Mouse (Mus musculus): Measurements from ENCODE around the gene Mzf1. TPM values are rescaled to one million over a fixed set of nuclear protein-coding genes. Genes with fewer than 3 reads are reported as not detected.
"Not testable (repeated sequence)": the region's sequence is repeated elsewhere in the genome, so short reads cannot be mapped to it uniquely, and the experiment has no call there.

Gene Mzf1
- polyA plus RNA-seq (2016; fragmentation: Nextera tagmentation; extraction: Ambion mirVana) = 4.8 and 4.9 TPM in 2 replicates

DNA sequence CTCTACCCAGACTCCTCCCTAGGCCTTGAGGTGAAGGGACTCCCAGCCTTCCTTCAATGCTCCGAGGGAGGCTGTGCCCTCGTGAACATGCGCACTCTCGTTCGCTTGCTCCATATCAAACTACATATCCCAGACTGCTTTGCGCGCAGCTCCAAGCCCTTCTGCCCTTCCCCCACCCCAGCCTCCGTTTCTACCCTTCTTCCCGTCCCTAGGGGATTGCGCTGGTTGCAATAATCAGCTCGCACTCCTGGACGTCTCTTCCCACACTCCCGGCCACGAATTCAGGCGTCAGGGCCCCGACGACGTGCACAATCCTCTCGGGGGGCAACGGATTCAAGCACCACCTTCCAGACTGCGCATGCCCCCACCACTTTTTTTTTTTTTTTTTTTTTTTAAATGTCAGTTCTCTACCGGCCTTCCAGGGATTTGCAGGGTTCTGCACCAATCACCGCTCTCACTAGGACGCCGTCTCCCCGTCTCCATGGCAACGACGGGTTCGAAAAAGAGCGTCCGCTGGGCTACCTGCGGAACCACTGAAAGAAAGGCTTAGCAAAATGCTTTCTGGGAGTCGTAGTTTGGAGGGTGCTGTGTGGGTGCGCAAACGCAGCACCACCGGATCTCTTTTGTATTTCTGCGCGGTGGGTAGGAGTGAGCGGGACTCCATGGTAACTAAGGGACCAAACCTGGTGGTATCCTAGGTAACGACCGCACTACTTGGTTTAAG lies at the start of gene Mzf1:
Gene Mzf1, minus strand, starts transcription at position 478 of the 724 bp plus-strand sequence.
- under 1% methylated on average over 41 of the region's 41 CpGs for WGBS

GRCm38 (mm10) chr7:13095073-13095472 lies 40.5 kb upstream of the Mzf1 start, which contains the start of gene Vmn1r85:
Gene Vmn1r85, minus strand, starts transcription at chr7:13095173.
- H3K27me3 ChIP-seq (replicated peaks) = no peaks in the 10 kb centered on the region

More for the DNA sequence above, at the start of gene Mzf1:
- Histone ChIP-seq H3K4me3 (peak within 1 kb of the TSS; percentile 55), H3K9me3 (no peaks in the 10 kb centered on the region), H3K27me3 (replicated peaks) (no peaks in the 10 kb centered on the region), H3K9ac (peak within 1 kb of the TSS; percentile 62), H3K36me3 (no peaks in the 10 kb centered on the region), H3K4me2 (replicated peaks) (peak within 1 kb of the TSS; percentile 55), H3K4me1 (peaks cover 6% of the 10 kb centered on the region; the same call in 1 of the 2 replicates), H3K27ac (peak within 1 kb of the TSS; percentile 79)
- ATAC-seq (ENCODE audit: low FRiP score, low read depth) = peak; percentile 94

DNA sequence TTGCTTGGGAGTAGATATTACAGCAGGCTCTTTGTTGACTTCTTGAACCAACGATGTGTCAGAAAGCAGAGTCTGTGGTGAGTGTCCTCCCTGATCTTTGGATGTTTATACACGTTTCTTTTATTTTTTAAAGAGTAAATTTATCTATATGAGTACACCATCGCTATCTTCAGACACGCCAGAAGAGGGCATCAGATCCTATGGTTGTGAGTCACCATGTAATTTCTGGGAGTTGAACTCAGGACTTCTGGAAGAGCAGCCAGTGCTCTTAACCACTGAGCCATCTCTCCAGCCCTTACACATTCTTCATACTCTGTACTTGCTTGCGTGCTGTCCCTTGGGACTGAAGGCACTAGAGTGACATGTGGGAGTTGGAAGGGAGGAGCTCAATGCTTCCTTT lies 17.7 kb upstream of the Mzf1 start:
- H3K9ac ChIP-seq = no peak overlapping the region
- no peaks in the 10 kb centered on the region for H3K27me3 ChIP-seq (replicated peaks)
- WGBS = 61% methylated on average over 5 of the region's 5 CpGs
- no peak overlapping the region for H3K4me2 ChIP-seq (replicated peaks)
- H3K4me3 ChIP-seq = no peak overlapping the region
- H3K27ac ChIP-seq = no peak overlapping the region
- no peak for ATAC-seq (ENCODE audit: low FRiP score, low read depth)
- H3K36me3 ChIP-seq = no peaks in the 10 kb centered on the region
- H3K9me3 ChIP-seq = no peaks in the 10 kb centered on the region
- no peaks in the 10 kb centered on the region for H3K4me1 ChIP-seq

More at GRCm38 (mm10) chr7:13095073-13095472, 40.5 kb upstream of the Mzf1 start, which contains the start of gene Vmn1r85:
- Histone ChIP-seq H3K9ac (no peak within 1 kb of the TSS), H3K9me3 (no peaks in the 10 kb centered on the region), H3K4me2 (replicated peaks) (no peak within 1 kb of the TSS), H3K36me3 (no peaks in the 10 kb centered on the region), H3K27ac (no peak within 1 kb of the TSS), H3K4me3 (no peak within 1 kb of the TSS), H3K4me1 (no peaks in the 10 kb centered on the region)
- no peak for ATAC-seq (ENCODE audit: low FRiP score, low read depth)
- WGBS = 64% methylated on average over 3 of the region's 3 CpGs

GRCm38 (mm10) chr7:13063399-13063798 lies 8.8 kb upstream of the Mzf1 start:
- H3K36me3 ChIP-seq; ATAC-seq (ENCODE audit: low FRiP score, low read depth); H3K4me1 ChIP-seq; H3K9me3 ChIP-seq; H3K4me2 ChIP-seq (replicated peaks); H3K27ac ChIP-seq; H3K4me3 ChIP-seq; H3K9ac ChIP-seq; H3K27me3 ChIP-seq (replicated peaks): not testable (repeated sequence)
- WGBS = 58% methylated on average over 2 of the region's 2 CpGs

DNA sequence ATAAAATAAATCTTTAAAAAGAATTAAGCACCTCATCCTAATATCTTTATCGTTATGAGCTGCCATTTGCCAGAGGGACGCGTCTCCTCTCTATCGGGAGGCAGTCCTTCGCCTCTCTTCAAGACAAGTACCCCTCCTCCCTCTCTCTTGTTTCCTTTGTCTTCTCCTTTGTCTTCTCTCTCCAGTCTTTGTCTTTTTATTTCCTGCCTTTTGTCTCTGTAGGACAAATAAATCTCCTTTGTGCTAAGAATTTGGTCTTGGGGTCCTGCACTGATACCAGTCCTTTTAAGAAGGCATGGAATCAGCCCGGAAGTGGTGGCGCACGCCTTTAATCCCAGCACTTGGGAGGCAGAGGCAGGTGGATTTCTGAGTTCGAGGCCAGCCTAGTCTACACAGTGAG lies 5.0 kb upstream of the Mzf1 start:
- no peak overlapping the region for H3K27ac ChIP-seq
- no peak overlapping the region for H3K4me2 ChIP-seq (replicated peaks)
- ATAC-seq (ENCODE audit: low FRiP score, low read depth) = no peak
- no peaks in the 10 kb centered on the region for H3K4me1 ChIP-seq
- 81% methylated on average over 9 of the region's 9 CpGs for WGBS
- H3K9me3 ChIP-seq = no peaks in the 10 kb centered on the region
- H3K27me3 ChIP-seq (replicated peaks) = no peaks in the 10 kb centered on the region
- H3K9ac ChIP-seq = no peak overlapping the region
- H3K4me3 ChIP-seq = no peak overlapping the region
- no peaks in the 10 kb centered on the region for H3K36me3 ChIP-seq

GRCm38 (mm10) chr7:13056913-13057700 lies 2.5 kb upstream of the Mzf1 start:
- Histone ChIP-seq H3K27ac (no peak overlapping the region), H3K27me3 (replicated peaks) (no peaks in the 10 kb centered on the region), H3K9ac (no peak overlapping the region), H3K4me2 (replicated peaks) (no peak overlapping the region), H3K4me3 (no peak overlapping the region), H3K4me1 (peaks cover 6% of the 10 kb centered on the region; the same call in 1 of the 2 replicates), H3K36me3 (no peaks in the 10 kb centered on the region), H3K9me3 (no peaks in the 10 kb centered on the region)
- ATAC-seq (ENCODE audit: low FRiP score, low read depth) = no peak
- WGBS = 62% methylated on average over 8 of the region's 8 CpGs

- peaks cover 6% of the 10 kb centered on the region; the same call in 1 of the 2 replicates for H3K4me1 ChIP-seq
- ATAC-seq (ENCODE audit: low FRiP score, low read depth) = no peak
- peak overlapping the region; percentile 55 for H3K4me2 ChIP-seq (replicated peaks)
- H3K27me3 ChIP-seq (replicated peaks) = no peaks in the 10 kb centered on the region
- H3K9me3 ChIP-seq = no peaks in the 10 kb centered on the region
- no peaks in the 10 kb centered on the region for H3K36me3 ChIP-seq
- H3K9ac ChIP-seq = peak overlapping the region; percentile 62
- H3K4me3 ChIP-seq = peak overlapping the region; percentile 55
- H3K27ac ChIP-seq = peak overlapping the region; percentile 79
- WGBS = 2% methylated on average over 15 of the region's 15 CpGs
Observed at GRCm38 (mm10) chr7:13053961-13054286, 640 bp downstream of the Mzf1 start.

- no peak overlapping the region for H3K27ac ChIP-seq
- 94% methylated on average over 2 of the region's 2 CpGs for WGBS
- H3K4me2 ChIP-seq (replicated peaks) = peak overlapping the region; percentile 55
- ATAC-seq (ENCODE audit: low FRiP score, low read depth) = no peak; the same call in 1 of the 2 replicates
- H3K36me3 ChIP-seq = no peaks in the 10 kb centered on the region
- H3K4me3 ChIP-seq = no peak overlapping the region
- no peaks in the 10 kb centered on the region for H3K27me3 ChIP-seq (replicated peaks)
- H3K9ac ChIP-seq = peak overlapping the region; percentile 62; the same call in 1 of the 2 replicates
- no peaks in the 10 kb centered on the region for H3K9me3 ChIP-seq
- peaks cover 6% of the 10 kb centered on the region; the same call in 1 of the 2 replicates for H3K4me1 ChIP-seq
Observed at GRCm38 (mm10) chr7:13053501-13053900, 1.1 kb downstream of the Mzf1 start.

GRCm38 (mm10) chr7:13053001-13053400 lies 1.6 kb downstream of the Mzf1 start:
- H3K4me1 ChIP-seq = peaks cover 6% of the 10 kb centered on the region; the same call in 1 of the 2 replicates
- no peaks in the 10 kb centered on the region for H3K9me3 ChIP-seq
- H3K4me2 ChIP-seq (replicated peaks) = no peak overlapping the region
- WGBS = 90% methylated on average over 13 of the region's 13 CpGs
- no peaks in the 10 kb centered on the region for H3K36me3 ChIP-seq
- H3K4me3 ChIP-seq = no peak overlapping the region
- no peak overlapping the region for H3K9ac ChIP-seq
- no peak for ATAC-seq (ENCODE audit: low FRiP score, low read depth)
- H3K27ac ChIP-seq = no peak overlapping the region
- no peaks in the 10 kb centered on the region for H3K27me3 ChIP-seq (replicated peaks)

GRCm38 (mm10) chr7:13046084-13046483 lies 8.5 kb downstream of the Mzf1 start:
- Histone ChIP-seq H3K9me3 (no peaks in the 10 kb centered on the region), H3K4me2 (replicated peaks) (no peak overlapping the region), H3K4me3 (no peak overlapping the region), H3K4me1 (peaks cover 16% of the 10 kb centered on the region), H3K36me3 (no peaks in the 10 kb centered on the region), H3K27ac (no peak overlapping the region), H3K9ac (no peak overlapping the region), H3K27me3 (replicated peaks) (peaks cover 43% of the 10 kb centered on the region)
- peak; percentile 61 for ATAC-seq (ENCODE audit: low FRiP score, low read depth)
- WGBS = 7% methylated on average over 2 of the region's 2 CpGs

DNA sequence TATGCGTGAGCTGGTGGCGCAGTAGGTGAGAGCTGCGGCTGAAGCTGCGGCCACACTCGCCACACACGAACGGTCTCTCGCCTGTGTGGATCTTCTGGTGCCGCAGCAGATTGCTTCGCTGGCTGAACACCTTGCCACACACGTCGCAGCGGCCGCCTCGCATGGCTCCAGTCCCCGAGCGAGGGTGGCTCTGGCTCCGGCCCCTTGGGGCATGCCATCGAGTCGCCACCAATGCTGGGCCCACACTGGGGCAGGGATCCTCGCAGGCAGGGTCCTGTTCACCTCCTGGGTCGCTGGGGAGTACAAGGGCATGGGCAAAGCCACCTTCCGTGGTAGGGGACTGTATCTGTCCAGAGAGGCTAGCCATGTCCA lies 10.3 kb downstream of the Mzf1 start:
- Histone ChIP-seq H3K4me3 (peak overlapping the region; percentile 33), H3K36me3 (no peaks in the 10 kb centered on the region), H3K27ac (no peak overlapping the region), H3K4me2 (replicated peaks) (peak overlapping the region; percentile 77), H3K9me3 (no peaks in the 10 kb centered on the region), H3K4me1 (peaks cover 16% of the 10 kb centered on the region), H3K9ac (peak overlapping the region; percentile 59), H3K27me3 (replicated peaks) (peaks cover 46% of the 10 kb centered on the region)
- ATAC-seq (ENCODE audit: low FRiP score, low read depth) = peak; percentile 37
- 3% methylated on average over 23 of the region's 23 CpGs for WGBS

DNA sequence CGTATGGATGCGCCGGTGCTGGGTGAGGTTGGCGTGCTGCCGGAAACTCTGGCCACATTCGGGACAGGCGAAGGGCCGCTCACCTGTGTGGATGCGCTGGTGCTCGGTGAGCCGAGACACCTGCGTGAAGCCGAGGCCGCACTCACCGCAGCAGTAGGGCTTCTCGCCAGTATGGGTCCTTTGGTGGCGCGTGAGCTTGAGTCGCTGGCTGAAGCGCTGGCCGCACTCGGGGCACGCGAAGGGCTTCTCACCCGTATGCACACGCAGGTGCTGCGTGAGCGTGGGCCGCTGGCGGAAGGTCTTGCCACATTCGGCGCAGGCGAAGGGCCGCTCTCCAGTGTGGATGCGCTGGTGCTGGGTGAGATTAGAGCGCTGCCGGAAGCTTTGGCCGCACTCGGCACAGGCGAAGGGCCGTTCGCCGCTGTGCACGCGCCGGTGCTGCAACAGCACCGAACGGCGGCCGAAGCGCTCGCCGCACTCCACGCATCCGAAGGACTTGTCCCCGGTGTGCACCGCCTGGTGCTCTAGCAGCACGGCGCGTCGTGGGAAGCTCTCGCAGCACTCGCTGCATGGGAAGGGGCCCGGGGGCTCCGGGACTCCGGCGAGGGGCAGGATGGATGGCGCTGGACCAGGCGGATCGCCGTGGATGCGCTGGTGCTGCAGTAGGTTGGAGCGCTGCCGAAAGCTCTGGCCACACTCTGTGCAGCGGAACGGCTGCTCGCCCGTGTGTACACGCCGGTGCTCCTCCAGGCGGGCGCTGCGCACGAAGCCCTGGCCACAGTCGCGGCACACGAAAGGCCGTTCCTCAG lies 10.9 kb downstream of the Mzf1 start:
- Histone ChIP-seq H3K4me1 (peaks cover 21% of the 10 kb centered on the region), H3K9ac (peak overlapping the region; percentile 59), H3K27ac (no peak overlapping the region), H3K27me3 (replicated peaks) (peaks cover 46% of the 10 kb centered on the region), H3K36me3 (no peaks in the 10 kb centered on the region), H3K4me3 (peak overlapping the region; percentile 33), H3K9me3 (no peaks in the 10 kb centered on the region), H3K4me2 (replicated peaks) (peak overlapping the region; percentile 77)
- WGBS = 5% methylated on average over 88 of the region's 88 CpGs
- ATAC-seq (ENCODE audit: low FRiP score, low read depth) = peak; percentile 45

Data from neural tube, embryonic 12.5 days (tissue).